Mouse (Mus musculus) testis, adult 2 months (tissue): ENCODE measurements around the gene Pak6.

Experiments
- CTCF ChIP-seq: fragments of 200-500 bp; IDR thresholded peaks from 2 replicates; pipeline ENCODE4 v1.5.1; 2012; ENCODE audit warnings: low read depth, mild to moderate bottlenecking, inconsistent platforms, low read length, moderate library complexity; ENCODE audit not compliant: control insufficient read depth, insufficient read depth, insufficient replicate concordance
- POLR2A ChIP-seq: fragments of 200-500 bp; IDR thresholded peaks from 2 replicates; pipeline ENCODE4 v1.6.1; 2012; ENCODE audit warnings: low read depth, mild to moderate bottlenecking, inconsistent platforms, low read length, moderate library complexity; ENCODE audit not compliant: control insufficient read depth

GRCm38 (mm10) chr2:118689875-118690274 is 26.8 kb downstream of the Pak6 start:
- TF ChIP-seq POLR2A (no peak), CTCF (no peak)
